Mouse (Mus musculus) activated CD4-positive, CD25-positive, alpha-beta regulatory T cell, adult 4 months (primary cell): ENCODE results near the gene Cldn2. TPM values are rescaled to one million over a fixed set of nuclear protein-coding genes. Genes with fewer than 3 reads are reported as not detected.
"Not testable (repeated sequence)": the region's sequence is repeated elsewhere in the genome, so short reads cannot be mapped to it uniquely, and the experiment has no call there.

Experiments used
- ATAC-seq: one replicate; pipeline ENCODE4 v1.8.0; 2017
- polyA plus RNA-seq, 2 experiments: library from polyadenylated mRNA; unstranded; fragments of 100-300 nt; shearing (Covaris generic); gene quantifications; one replicate each; pipeline ENCODE4 v1.2.1; 2017

Cldn2 gene
- polyA plus RNA-seq = not detected

GRCm38 (mm10) chrX:139800406-139800878 lies at the start of gene Cldn2:
Gene Cldn2, plus strand, starts transcription at chrX:139800828.
- ATAC-seq = no peak

- no peak for ATAC-seq
Observed at GRCm38 (mm10) chrX:139751855-139752254, 48.8 kb upstream of the Cldn2 start.

- ATAC-seq = not testable (repeated sequence)
Observed at GRCm38 (mm10) chrX:139758634-139759033, 42.0 kb upstream of the Cldn2 start.

GRCm38 (mm10) chrX:139762546-139762945 lies 38.1 kb upstream of the Cldn2 start:
- ATAC-seq = no peak

GRCm38 (mm10) chrX:139769975-139770637 lies 30.5 kb upstream of the Cldn2 start:
- ATAC-seq = no peak

- ATAC-seq = peak; percentile 52
Observed at GRCm38 (mm10) chrX:139774309-139775083, 26.1 kb upstream of the Cldn2 start.

GRCm38 (mm10) chrX:139775084-139775612 lies 25.5 kb upstream of the Cldn2 start:
- ATAC-seq = no peak

- ATAC-seq = no peak
Observed at GRCm38 (mm10) chrX:139777357-139777756, 23.3 kb upstream of the Cldn2 start.

GRCm38 (mm10) chrX:139778886-139779285 lies 21.7 kb upstream of the Cldn2 start:
- no peak for ATAC-seq

- ATAC-seq = no peak
Observed at GRCm38 (mm10) chrX:139779401-139779800, 21.2 kb upstream of the Cldn2 start.

- no peak for ATAC-seq
Observed at GRCm38 (mm10) chrX:139780988-139781387, 19.6 kb upstream of the Cldn2 start.

GRCm38 (mm10) chrX:139781563-139781962 lies 19.1 kb upstream of the Cldn2 start:
- no peak for ATAC-seq

- no peak for ATAC-seq
Observed at GRCm38 (mm10) chrX:139782278-139783044, 18.2 kb upstream of the Cldn2 start, which contains the start of gene Ripply1. Gene Ripply1, minus strand, starts transcription at chrX:139782353.

- no peak for ATAC-seq
Observed at GRCm38 (mm10) chrX:139783045-139783422, 17.6 kb upstream of the Cldn2 start.

- ATAC-seq = no peak
Observed at GRCm38 (mm10) chrX:139785764-139786163, 14.9 kb upstream of the Cldn2 start.

- no peak for ATAC-seq
Observed at GRCm38 (mm10) chrX:139794072-139794845, 6.4 kb upstream of the Cldn2 start.

- no peak for ATAC-seq
Observed at GRCm38 (mm10) chrX:139796037-139796436, 4.6 kb upstream of the Cldn2 start.

- ATAC-seq = peak; percentile 85
Observed at GRCm38 (mm10) chrX:139797875-139798274, 2.8 kb upstream of the Cldn2 start.

- ATAC-seq = no peak
Observed at GRCm38 (mm10) chrX:139799953-139800352, 675 bp upstream of the Cldn2 start.

GRCm38 (mm10) chrX:139803028-139803427 lies 2.4 kb downstream of the Cldn2 start:
- no peak for ATAC-seq

GRCm38 (mm10) chrX:139805918-139806317 lies 5.3 kb downstream of the Cldn2 start:
- ATAC-seq = no peak

- no peak for ATAC-seq
Observed at GRCm38 (mm10) chrX:139807391-139807790, 6.8 kb downstream of the Cldn2 start.
